Mouse (Mus musculus): ENCODE measurements around the gene Fam71b.

DNA sequence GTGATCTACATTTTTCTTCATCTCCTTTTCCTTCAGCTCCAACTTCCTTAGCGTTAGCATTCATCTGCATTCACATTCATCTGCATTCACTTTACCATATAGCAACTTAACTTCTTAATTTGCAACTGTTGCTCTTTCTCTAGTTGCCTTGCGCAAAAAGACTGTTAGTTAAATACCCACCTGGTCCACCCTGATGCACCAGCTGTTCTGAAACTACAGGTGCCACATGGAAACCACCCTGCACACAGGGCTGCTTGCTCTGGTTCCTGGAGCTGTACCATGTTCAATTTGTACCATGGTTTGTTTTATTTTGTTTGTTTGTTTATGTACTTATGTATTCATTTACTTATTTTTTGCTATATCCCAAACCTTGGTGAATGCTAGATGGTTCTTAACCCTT lies 661 bp upstream of the Fam71b start:
- no peak for TF ChIP-seq CTCF (IDR thresholded peaks at IDR 0.05; ENCODE audit: borderline replicate concordance, insufficient read depth, low read length)
- TF ChIP-seq POLR2A (IDR thresholded peaks at IDR 0.05; ENCODE audit: low read depth, low read length): no peak

Measured in embryonic fibroblast, embryonic 13.5 days (primary cell).